ENCODE assay signal across 9 mouse cellular contexts in the genomic region with DNA sequence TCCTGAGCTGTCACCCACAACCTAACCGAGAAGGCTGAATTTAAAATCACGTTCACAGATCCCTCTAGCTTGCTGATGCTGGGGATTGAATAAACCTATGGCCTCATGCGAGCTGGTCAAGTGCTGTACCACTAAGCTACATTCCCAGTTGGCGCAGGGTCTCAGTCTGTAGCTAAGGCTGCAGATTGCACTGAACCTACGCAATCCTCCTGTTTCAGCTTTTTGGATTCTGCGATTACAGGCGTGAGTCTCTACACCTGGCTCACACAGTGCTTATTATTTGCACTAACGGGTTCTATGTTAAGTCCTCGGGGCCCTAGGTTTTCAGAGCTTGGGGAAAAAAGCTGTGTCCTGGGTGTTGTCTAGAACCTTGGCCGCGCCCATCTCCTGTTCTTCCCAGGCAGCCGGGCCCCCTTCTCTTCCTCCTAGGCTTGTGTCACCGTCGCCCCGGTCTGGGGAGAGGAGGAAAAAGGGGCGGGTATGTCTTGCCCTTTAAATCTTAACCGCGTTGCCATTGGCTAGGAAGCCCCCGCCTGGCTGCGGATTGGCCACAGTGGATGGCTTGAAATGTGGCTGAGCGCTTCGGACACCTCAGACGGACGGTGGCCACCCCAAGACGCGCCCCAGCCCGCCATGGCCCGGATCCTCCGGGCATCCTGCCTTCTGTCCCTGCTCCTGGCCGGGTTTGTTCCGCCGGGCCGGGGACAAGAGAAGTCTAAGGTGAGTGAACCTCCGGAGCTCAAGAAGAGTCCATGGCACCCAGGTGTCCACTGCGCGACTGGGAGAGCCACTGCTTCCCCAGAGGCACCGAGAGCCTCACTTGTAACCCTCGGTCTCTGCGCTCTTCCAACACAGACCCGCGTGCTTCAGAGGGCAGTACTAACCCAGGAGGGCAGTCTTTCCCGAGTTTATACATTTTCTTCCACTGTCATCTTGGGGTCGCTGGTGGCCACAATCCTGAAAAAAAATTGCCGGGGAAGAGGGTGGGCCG. TPM values are rescaled to one million over a fixed set of nuclear protein-coding genes. Genes with fewer than 3 reads are reported as not detected.
DNase-seq lines count a peak whose midpoint lies in the region; ATAC-seq and TF ChIP-seq lines count a peak whose summit lies in the region.
"Had no signal": no experiment of that assay in that cellular context is flagged by ENCODE, and none has a peak within 500 bp of the region (broad histone marks: within the 10 kb centered on the region; RNA-seq: fewer than 3 reads in every experiment).

A gene (plus strand): TSS at position 121 of the 991 bp plus-strand sequence.

- TF ChIP-seq CTCF in thymus, adult 2 months (IDR thresholded peaks at IDR 0.05; ENCODE audit: borderline replicate concordance, control insufficient read depth, extremely low read depth, insufficient read depth, low read length, poor library complexity): no peak

- no peak for DNase-seq in thymus, adult 2 months
- DNase-seq in thymus, postnatal 36 days: no peak
- peak; percentile 91 for DNase-seq in heart, adult 9 months (ENCODE audit: low spot score in 2 of 2)
- DNase-seq in kidney, adult 9 months: peak; percentile 93
- peak; percentile 63 for DNase-seq in liver, embryonic 11.5 days (ENCODE audit: low spot score)
- peak; percentile 73 for DNase-seq in urinary bladder, postnatal 14 days (ENCODE audit: low spot score)

- WGBS in thymus, adult 2 months: 20% methylated on average over 45 of the region's 45 CpGs
- 14% methylated on average over 44 of the region's 45 CpGs for WGBS in embryonic facial prominence, embryonic 13.5 days
- WGBS in liver, embryonic 11.5 days: 17% methylated on average over 45 of the region's 45 CpGs

- H3K36me3 ChIP-seq in thymus, adult 2 months (ENCODE audit: control insufficient read depth, insufficient read depth, low read length): no peaks in the 10 kb centered on the region
- H3K36me3 ChIP-seq in embryonic facial prominence, embryonic 13.5 days: no peaks in the 10 kb centered on the region
- no peaks in the 10 kb centered on the region for H3K36me3 ChIP-seq in liver, embryonic 11.5 days (ENCODE audit: control insufficient read depth, insufficient read depth, low read length)

- H3K9ac ChIP-seq in embryonic facial prominence, embryonic 13.5 days: peak within 1 kb of the TSS; percentile 72
- H3K9ac ChIP-seq in liver, embryonic 11.5 days (ENCODE audit: low read depth, low read length): peak within 1 kb of the TSS; percentile 38; the same call in 1 of the 2 replicates

- peak within 1 kb of the TSS; percentile 93 for H3K4me2 ChIP-seq in embryonic facial prominence, embryonic 13.5 days
- H3K4me2 ChIP-seq in liver, embryonic 11.5 days: peak within 1 kb of the TSS; percentile 77

- H3K27me3 ChIP-seq in thymus, adult 2 months (ENCODE audit: control insufficient read depth, insufficient read depth, low read length): no peaks in the 10 kb centered on the region
- H3K27me3 ChIP-seq in embryonic facial prominence, embryonic 13.5 days: no peaks in the 10 kb centered on the region
- H3K27me3 ChIP-seq in liver, embryonic 11.5 days (replicated peaks; ENCODE audit: control insufficient read depth, insufficient read depth, low read length): no peaks in the 10 kb centered on the region

- H3K4me1 ChIP-seq in thymus, adult 2 months (replicated peaks; ENCODE audit: control insufficient read depth, insufficient read depth, low read length): no peaks in the 10 kb centered on the region
- peaks cover 5% of the 10 kb centered on the region; the same call in 1 of the 2 replicates for H3K4me1 ChIP-seq in embryonic facial prominence, embryonic 13.5 days
- peaks cover 16% of the 10 kb centered on the region for H3K4me1 ChIP-seq in liver, embryonic 11.5 days (replicated peaks; ENCODE audit: control insufficient read depth, insufficient read depth, low read length)

- no peaks in the 10 kb centered on the region for H3K9me3 ChIP-seq in embryonic facial prominence, embryonic 13.5 days
- H3K9me3 ChIP-seq in liver, embryonic 11.5 days (ENCODE audit: control insufficient read depth, low read length): no peaks in the 10 kb centered on the region

- no peak within 1 kb of the TSS for H3K4me3 ChIP-seq in thymus, adult 2 months (ENCODE audit: control insufficient read depth, insufficient read depth, low read length)
- peak within 1 kb of the TSS; percentile 55 for H3K4me3 ChIP-seq in embryonic facial prominence, embryonic 13.5 days
- peak within 1 kb of the TSS; percentile 50 for H3K4me3 ChIP-seq in liver, embryonic 11.5 days (ENCODE audit: low read depth, low read length)

- H3K27ac ChIP-seq in thymus, adult 2 months (ENCODE audit: control insufficient read depth, insufficient read depth, low read length): no peak within 1 kb of the TSS
- no peak within 1 kb of the TSS for H3K27ac ChIP-seq in embryonic facial prominence, embryonic 13.5 days
- H3K27ac ChIP-seq in liver, embryonic 11.5 days (ENCODE audit: low read depth, low read length): no peak within 1 kb of the TSS

- TF ChIP-seq POLR2A in thymus, adult 2 months (IDR thresholded peaks at IDR 0.05; ENCODE audit: control insufficient read depth, extremely low read depth, insufficient read depth, low read length, poor library complexity): no peak

- no peak for ATAC-seq in embryonic facial prominence, embryonic 13.5 days (ENCODE audit: insufficient number of reproducible peaks, insufficient read depth, low FRiP score, low TSS enrichment, low read depth)
- peak; percentile 71 for ATAC-seq in liver, embryonic 11.5 days (replicated peaks; ENCODE audit: low FRiP score)
- ATAC-seq in monocyte, adult 5-6 weeks (replicated peaks; ENCODE audit: insufficient number of reproducible peaks, low FRiP score, low TSS enrichment, poor library complexity, severe bottlenecking): peak; percentile 54; the same call in 1 of the 2 replicates

RNA-seq across cellular contexts. Expression of the gene that starts here (rescaled TPM):
- polyA plus RNA-seq in thymus, adult 2 months (2012; rRNA removed): 120 and 133 TPM in 2 replicates
- 26.0 and 29.0 TPM in 2 replicates for polyA plus RNA-seq in embryonic facial prominence, embryonic 13.5 days (2015; fragmentation: Nextera tagmentation; extraction: Ambion mirVana)
- 84.0 and 89.6 TPM in 2 replicates for polyA plus RNA-seq in liver, embryonic 11.5 days (2014; fragmentation: Nextera tagmentation; extraction: Ambion mirVana)
- 0.29 TPM in 1 of 3 replicates, not detected in the others for total RNA-seq in monocyte, adult 5-6 weeks (2017)
- total RNA-seq: neutrophil, adult 5-6 weeks had no signal

Comparison
In these comparisons a context has a peak if more than half of its experiments do, and no peak if none do; other contexts are left out.
1. Peak in ATAC-seq in monocyte, adult 5-6 weeks; RNA of the gene not detected or under 1 TPM.
2. DNase-seq: peak in heart, adult 9 months (2 of 2), kidney, adult 9 months (single experiment), liver, embryonic 11.5 days (single experiment) and urinary bladder, postnatal 14 days (single experiment); none in thymus, adult 2 months (single experiment) and thymus, postnatal 36 days (0 of 2).